Mouse (Mus musculus) midbrain, embryonic 12.5 days (tissue): ENCODE results near the gene Akr7a5. TPM values are rescaled to one million over a fixed set of nuclear protein-coding genes. Genes with fewer than 3 reads are reported as not detected.

Experiments used
- microRNA-seq: library from miRNA; unstranded; fragments of <30 nt; microRNA quantifications from one replicate; pipeline ENCODE4, GENCODE M21; 2017
- polyA plus RNA-seq: library from polyadenylated mRNA; unstranded; fragments of >200 nt; fragmentation: Nextera tagmentation; extraction: Ambion mirVana; gene quantifications from 2 replicates; pipeline ENCODE4 v1.2.1, GENCODE M21; 2016

Gene Akr7a5
- polyA plus RNA-seq, 1 experiment from 2014 or later, result 81.2 TPM

Small RNAs within 50 kb of the gene (microRNA-seq; reads per million reads assigned to microRNA genes)
- gene Gm24245 (2.1 reads per million), gene Gm25732 (not detected)

Other genes starting within 250 kb of the Akr7a5 start
- gene Htr6, start 235.2 kb upstream of the Akr7a5 start, polyA plus RNA-seq, result not detected in 2 replicates
- gene Nbl1, start 217.8 kb upstream of the Akr7a5 start, polyA plus RNA-seq, result 26.9 and 40.9 TPM in 2 replicates
- gene Minos1, start 179.6 kb upstream of the Akr7a5 start, polyA plus RNA-seq, result 382 and 402 TPM in 2 replicates
- 312 and 337 TPM in 2 replicates for gene Capzb, start 117.8 kb upstream of the Akr7a5 start, polyA plus RNA-seq
- gene Pqlc2, start within 50 bp of the Akr7a5 start, polyA plus RNA-seq, result 13.5 and 14.1 TPM in 2 replicates
- 106 TPM in 2 replicates for gene Mrto4, start 41.8 kb downstream of the Akr7a5 start, polyA plus RNA-seq
- gene Emc1, start 41.8 kb downstream of the Akr7a5 start, polyA plus RNA-seq, result 39.0 and 42.0 TPM in 2 replicates
- gene Ubr4, start 41.9 kb downstream of the Akr7a5 start, polyA plus RNA-seq, result 80.6 and 80.9 TPM in 2 replicates
- 4.2 TPM in 2 replicates for gene Iffo2, start 219.8 kb downstream of the Akr7a5 start, polyA plus RNA-seq